ENCODE assay signal across 8 mouse cellular contexts in the genomic region with DNA sequence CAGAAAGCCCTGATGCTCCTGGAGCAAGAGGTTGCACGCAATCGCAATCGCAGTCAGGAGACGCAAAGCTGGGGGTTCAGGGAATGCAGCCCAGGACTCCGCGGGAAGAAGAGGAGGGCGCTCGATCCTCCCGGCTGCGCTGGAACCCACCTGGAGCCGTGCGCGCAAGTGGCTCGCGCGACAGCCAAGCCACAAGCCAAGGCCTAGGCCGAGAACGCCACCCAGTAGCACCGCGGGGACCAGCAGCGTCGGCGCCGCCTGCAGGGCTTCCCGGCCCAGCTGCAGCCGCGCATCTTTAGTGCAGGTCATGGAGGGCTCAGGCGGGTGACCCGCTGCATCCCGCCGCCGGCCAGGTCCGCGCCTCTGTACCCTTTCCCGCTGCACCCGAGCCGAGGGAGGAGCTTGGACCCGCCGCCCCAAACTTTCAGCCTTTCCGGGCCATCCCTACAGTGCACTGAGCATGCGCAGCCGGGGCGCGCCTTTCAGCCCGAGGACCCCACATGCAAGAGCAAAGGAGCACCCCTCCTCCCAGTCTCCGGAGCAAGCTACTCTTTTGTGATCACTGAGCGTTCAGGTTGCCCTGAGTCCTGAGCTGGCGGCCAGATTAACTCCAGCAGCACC. TPM values are rescaled to one million over a fixed set of nuclear protein-coding genes. Genes with fewer than 3 reads are reported as not detected.
A peak's percentile ranks its signal among the peaks of the same experiment; 100 is the strongest.
DNase-seq lines count a peak whose midpoint lies in the region; ATAC-seq and TF ChIP-seq lines count a peak whose summit lies in the region.

A gene (minus strand): TSS at position 410 of the 621 bp plus-strand sequence.

- DNase-seq in right cerebral cortex, adult 18-20 months = peak; percentile 51
- DNase-seq in right cerebral cortex, postnatal 36 days (ENCODE audit: low spot score in 2 of 2) = no peak
- peak; percentile 88 for DNase-seq in embryonic facial prominence, embryonic 11.5 days (ENCODE audit: low spot score)
- DNase-seq in heart, adult 8-10 months (ENCODE audit: low spot score) = peak; percentile 61
- DNase-seq in kidney, adult 2 months = peak; percentile 89
- DNase-seq in urinary bladder, postnatal 4 days (ENCODE audit: low spot score in 2 of 2) = peak; percentile 72 to 81

- peak within 1 kb of the TSS; percentile 81 for H3K4me2 ChIP-seq in embryonic facial prominence, embryonic 11.5 days (ENCODE audit: low read depth, low read length)
- peak within 1 kb of the TSS; percentile 73 for H3K4me2 ChIP-seq in liver, embryonic 12.5 days
- H3K4me2 ChIP-seq in neural tube, embryonic 13.5 days = peak within 1 kb of the TSS; percentile 99

- peak within 1 kb of the TSS; percentile 25; the same call in 1 of the 2 replicates for H3K27ac ChIP-seq in embryonic facial prominence, embryonic 11.5 days (replicated peaks; ENCODE audit: low read depth, low read length)
- peak within 1 kb of the TSS; percentile 70 for H3K27ac ChIP-seq in kidney, adult 2 months (ENCODE audit: insufficient read depth, low read depth, low read length)
- H3K27ac ChIP-seq in liver, embryonic 12.5 days = no peak within 1 kb of the TSS
- H3K27ac ChIP-seq in neural tube, embryonic 13.5 days (replicated peaks) = no peak within 1 kb of the TSS

- peaks cover 11% of the 10 kb centered on the region for H3K4me1 ChIP-seq in embryonic facial prominence, embryonic 11.5 days (ENCODE audit: control insufficient read depth, insufficient read depth, low read length)
- peaks cover 44% of the 10 kb centered on the region for H3K4me1 ChIP-seq in kidney, adult 2 months (ENCODE audit: control insufficient read depth, insufficient read depth, low read length)
- H3K4me1 ChIP-seq in liver, embryonic 12.5 days = peaks cover 20% of the 10 kb centered on the region
- peaks cover 39% of the 10 kb centered on the region for H3K4me1 ChIP-seq in neural tube, embryonic 13.5 days (replicated peaks)

- H3K36me3 ChIP-seq in embryonic facial prominence, embryonic 11.5 days (replicated peaks; ENCODE audit: control insufficient read depth, insufficient read depth, low read depth, low read length) = no peaks in the 10 kb centered on the region
- H3K36me3 ChIP-seq in kidney, adult 2 months (ENCODE audit: control insufficient read depth, insufficient read depth, low read length) = no peaks in the 10 kb centered on the region
- no peaks in the 10 kb centered on the region for H3K36me3 ChIP-seq in liver, embryonic 12.5 days
- H3K36me3 ChIP-seq in neural tube, embryonic 13.5 days = no peaks in the 10 kb centered on the region

- no peak for TF ChIP-seq CTCF in kidney, adult 2 months (conservative IDR thresholded peaks at IDR 0.05; ENCODE audit: insufficient read depth, insufficient read length, low read depth, low read length)

- TF ChIP-seq POLR2A in kidney, adult 2 months (IDR thresholded peaks at IDR 0.05; ENCODE audit: low read depth, low read length) = no peak

- ATAC-seq in embryonic facial prominence, embryonic 11.5 days (replicated peaks; ENCODE audit: insufficient number of reproducible peaks, low FRiP score, low TSS enrichment, low read depth) = peak; percentile 54
- ATAC-seq in liver, embryonic 12.5 days = peak; percentile 46; the same call in 1 of the 2 replicates
- peak; percentile 59 for ATAC-seq in neural tube, embryonic 13.5 days (ENCODE audit: low read depth)

- H3K9ac ChIP-seq in embryonic facial prominence, embryonic 11.5 days (replicated peaks; ENCODE audit: low read length) = peak within 1 kb of the TSS; percentile 79
- H3K9ac ChIP-seq in liver, embryonic 12.5 days = peak within 1 kb of the TSS; percentile 55
- peak within 1 kb of the TSS; percentile 74 for H3K9ac ChIP-seq in neural tube, embryonic 13.5 days

- WGBS in embryonic facial prominence, embryonic 11.5 days = under 1% methylated on average over 48 of the region's 48 CpGs
- WGBS in kidney, adult 2 months = under 1% methylated on average over 48 of the region's 48 CpGs
- WGBS in liver, embryonic 12.5 days (ENCODE audit: insufficient replicate concordance) = 1% methylated on average over 48 of the region's 48 CpGs
- under 1% methylated on average over 44 of the region's 48 CpGs for WGBS in neural tube, embryonic 13.5 days

- no peaks in the 10 kb centered on the region for H3K9me3 ChIP-seq in embryonic facial prominence, embryonic 11.5 days (replicated peaks; ENCODE audit: control insufficient read depth, low read length)
- no peaks in the 10 kb centered on the region for H3K9me3 ChIP-seq in liver, embryonic 12.5 days (replicated peaks)
- H3K9me3 ChIP-seq in neural tube, embryonic 13.5 days = no peaks in the 10 kb centered on the region

- H3K27me3 ChIP-seq in embryonic facial prominence, embryonic 11.5 days (ENCODE audit: control insufficient read depth, insufficient read depth, low read length) = no peaks in the 10 kb centered on the region
- H3K27me3 ChIP-seq in kidney, adult 2 months (replicated peaks; ENCODE audit: control insufficient read depth, insufficient read depth, low read length) = no peaks in the 10 kb centered on the region
- peaks cover 44% of the 10 kb centered on the region for H3K27me3 ChIP-seq in liver, embryonic 12.5 days (replicated peaks)
- peaks cover 8% of the 10 kb centered on the region for H3K27me3 ChIP-seq in neural tube, embryonic 13.5 days

- H3K4me3 ChIP-seq in embryonic facial prominence, embryonic 11.5 days (ENCODE audit: low read depth, low read length) = peak within 1 kb of the TSS; percentile 50
- peak within 1 kb of the TSS; percentile 72 for H3K4me3 ChIP-seq in kidney, adult 2 months (ENCODE audit: insufficient read depth, low read depth, low read length)
- H3K4me3 ChIP-seq in liver, embryonic 12.5 days = peak within 1 kb of the TSS; percentile 54
- peak within 1 kb of the TSS; percentile 68 for H3K4me3 ChIP-seq in neural tube, embryonic 13.5 days

RNA-seq across cellular contexts. Expression of the gene that starts here (rescaled TPM):
- polyA plus RNA-seq in embryonic facial prominence, embryonic 11.5 days (2014; fragmentation: Nextera tagmentation; extraction: Ambion mirVana) = 15.7 and 17.7 TPM in 2 replicates
- total RNA-seq in heart, adult 8-10 months (2022) = 1 to 10 TPM; 6.5 to 7.9 (median 7.2) TPM
- 95.8 and 101 TPM in 2 replicates for polyA plus RNA-seq in kidney, adult 2 months (2012; rRNA removed)
- polyA plus RNA-seq in liver, embryonic 12.5 days (2016; fragmentation: Nextera tagmentation; extraction: Ambion mirVana) = 2.9 and 4.3 TPM in 2 replicates
- 3.6 and 6.3 TPM in 2 replicates for polyA plus RNA-seq in neural tube, embryonic 13.5 days (2015; fragmentation: Nextera tagmentation; extraction: Ambion mirVana)

Comparison
In these comparisons a context has a peak if more than half of its experiments do, and no peak if none do; other contexts are left out.
1. DNase-seq: peak in right cerebral cortex, adult 18-20 months (single experiment), embryonic facial prominence, embryonic 11.5 days (single experiment), heart, adult 8-10 months (single experiment), kidney, adult 2 months (single experiment) and urinary bladder, postnatal 4 days (2 of 2); none in right cerebral cortex, postnatal 36 days (0 of 2).
2. H3K27ac ChIP-seq: peak in embryonic facial prominence, embryonic 11.5 days (single experiment) and kidney, adult 2 months (single experiment); none in liver, embryonic 12.5 days (single experiment) and neural tube, embryonic 13.5 days (single experiment).
3. Peak in every context shown above with its lines, with median percentiles within 50 percentile points of each other: ATAC-seq, H3K4me2 ChIP-seq, H3K4me3 ChIP-seq and H3K9ac ChIP-seq.